Mouse (Mus musculus): Measurements from ENCODE around the gene Kctd19. TPM values are rescaled to one million over a fixed set of nuclear protein-coding genes. Genes with fewer than 3 reads are reported as not detected.

The Kctd19 gene
- polyA plus RNA-seq (2012; rRNA removed) = 0.04 TPM in 1 of 2 replicates, not detected in the other
- polyA plus RNA-seq (2014; fragmentation: Nextera tagmentation; extraction: Ambion mirVana) = 0.18 TPM in 1 of 2 replicates, not detected in the other

DNA sequence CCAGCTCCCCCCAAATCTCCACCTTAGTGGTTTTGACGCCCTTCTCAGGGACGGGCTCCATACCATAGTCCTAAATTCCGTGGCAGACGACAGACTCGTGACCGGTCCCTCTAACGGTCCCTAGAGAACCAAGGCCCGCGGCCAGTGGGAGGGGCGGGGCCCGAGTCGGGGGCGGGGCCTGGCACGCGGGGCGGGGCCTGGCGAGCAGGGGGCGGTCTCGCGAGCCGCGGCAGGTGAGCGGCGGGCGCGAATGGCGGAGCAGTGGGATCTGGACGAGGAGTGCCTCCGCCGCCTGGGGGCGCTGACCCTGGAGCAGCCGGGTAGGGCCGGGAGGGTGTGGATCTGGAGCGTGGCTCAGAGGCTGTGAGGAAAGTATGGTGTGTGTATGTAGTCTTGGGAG is at the start of gene Kctd19, which contains the start of gene Lrrc36:
Gene Kctd19 (minus strand): TSS at position 112 of the 400 bp plus-strand sequence.
Gene Lrrc36 (plus strand): TSS at position 181 of the 400 bp plus-strand sequence.
- peaks cover 4% of the 10 kb centered on the region for H3K9me3 ChIP-seq (ENCODE audit: control insufficient read depth, low read length)
- H3K9ac ChIP-seq (ENCODE audit: low read depth, low read length, severe bottlenecking) = no peak within 1 kb of the TSS
- H3K27me3 ChIP-seq (ENCODE audit: control insufficient read depth, insufficient read depth, low read length) = peaks cover 32% of the 10 kb centered on the region
- no peaks in the 10 kb centered on the region for H3K36me3 ChIP-seq (ENCODE audit: control insufficient read depth, insufficient read depth, low read length)
- H3K4me2 ChIP-seq (replicated peaks; ENCODE audit: low read depth, low read length, severe bottlenecking) = peak within 1 kb of the TSS; percentile 43
- 6% methylated on average over 24 of the region's 34 CpGs for whole genome bisulfite sequencing
- H3K4me3 ChIP-seq (replicated peaks; ENCODE audit: low read length) = peak within 1 kb of the TSS; percentile 24
- peaks cover 4% of the 10 kb centered on the region; the same call in 1 of the 2 replicates for H3K4me1 ChIP-seq (ENCODE audit: control insufficient read depth, insufficient read depth, low read length)
- DNase-seq (ENCODE audit: low spot score) (no peak), ATAC-seq (ENCODE audit: low FRiP score, low read depth) (no peak)
- TF ChIP-seq POLR2A (IDR thresholded peaks at IDR 0.05; ENCODE audit: borderline replicate concordance, extremely low read depth, insufficient read depth, insufficient read length) = no peak
- no peak within 1 kb of the TSS for H3K27ac ChIP-seq (replicated peaks; ENCODE audit: low read depth, low read length)

DNA sequence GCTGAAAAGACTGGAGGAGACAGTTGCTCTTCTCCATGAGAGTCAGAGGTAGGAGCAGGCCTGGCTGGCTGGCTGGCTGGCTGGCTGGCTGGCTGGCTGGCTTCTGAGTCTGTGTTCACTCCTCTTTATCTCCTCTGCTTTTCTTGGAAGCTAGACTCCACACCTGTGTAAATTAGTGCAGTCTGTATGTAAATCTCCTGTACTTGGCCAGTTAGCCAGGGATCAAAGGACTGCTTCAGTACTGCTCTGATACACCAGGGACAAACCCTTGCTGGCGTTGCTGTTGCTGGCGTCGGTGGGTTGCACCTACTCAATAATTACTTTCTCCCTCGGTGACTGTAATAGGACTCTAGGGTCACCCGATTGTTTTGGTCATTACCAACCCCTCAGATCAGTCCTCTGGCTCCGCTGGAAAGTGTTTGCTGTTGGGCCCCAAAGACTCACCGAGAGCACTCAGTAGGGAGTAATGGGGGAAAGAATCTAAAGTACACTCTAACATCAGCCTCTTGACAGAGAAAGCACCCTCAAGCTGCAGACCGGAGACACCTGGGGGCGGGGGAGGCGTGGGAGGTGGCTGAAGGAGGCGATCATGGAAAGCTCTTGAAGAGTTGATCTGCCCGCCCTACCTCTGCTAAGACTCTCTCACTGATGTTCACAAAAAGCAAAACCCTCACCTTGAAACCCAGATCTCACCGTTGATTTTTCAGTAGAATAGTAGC is 47.9 kb upstream of the Kctd19 start:
- Histone ChIP-seq H3K4me3 (replicated peaks; ENCODE audit: low read length) (no peak overlapping the region), H3K4me1 (ENCODE audit: control insufficient read depth, insufficient read depth, low read length) (no peaks in the 10 kb centered on the region), H3K9me3 (ENCODE audit: control insufficient read depth, low read length) (no peaks in the 10 kb centered on the region), H3K27me3 (ENCODE audit: control insufficient read depth, insufficient read depth, low read length) (no peaks in the 10 kb centered on the region), H3K36me3 (ENCODE audit: control insufficient read depth, insufficient read depth, low read length) (no peaks in the 10 kb centered on the region), H3K27ac (replicated peaks; ENCODE audit: low read depth, low read length) (no peak overlapping the region), H3K4me2 (replicated peaks; ENCODE audit: low read depth, low read length, severe bottlenecking) (no peak overlapping the region), H3K9ac (ENCODE audit: low read depth, low read length, severe bottlenecking) (no peak overlapping the region)
- ATAC-seq (ENCODE audit: low FRiP score, low read depth) (no peak), DNase-seq (ENCODE audit: low spot score) (no peak)
- TF ChIP-seq POLR2A (IDR thresholded peaks at IDR 0.05; ENCODE audit: borderline replicate concordance, extremely low read depth, insufficient read depth, insufficient read length) = no peak
- WGBS = 44% methylated on average over 13 of the region's 13 CpGs

DNA sequence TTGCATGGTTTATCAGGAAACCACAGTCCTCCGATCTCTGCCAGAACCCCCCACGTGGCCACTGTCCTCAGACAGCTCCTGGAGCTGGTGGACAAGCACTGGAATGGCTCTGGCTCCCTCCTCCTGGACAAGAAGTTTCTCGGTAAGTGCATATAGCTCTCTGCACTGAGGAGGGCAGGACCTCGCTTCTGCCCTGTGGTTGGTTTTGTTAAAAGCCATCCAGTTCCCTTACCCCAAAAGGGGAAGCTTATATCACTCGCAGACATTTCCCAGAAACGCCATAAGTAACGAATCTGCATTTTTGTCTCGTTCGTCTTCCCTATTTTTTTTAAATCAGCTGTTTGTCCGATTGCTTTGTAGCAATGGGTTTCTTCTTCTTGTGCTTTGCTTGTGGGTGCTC is 41.9 kb upstream of the Kctd19 start:
- no peak overlapping the region for H3K27ac ChIP-seq (replicated peaks; ENCODE audit: low read depth, low read length)
- H3K4me2 ChIP-seq (replicated peaks; ENCODE audit: low read depth, low read length, severe bottlenecking) = no peak overlapping the region
- H3K36me3 ChIP-seq (ENCODE audit: control insufficient read depth, insufficient read depth, low read length) = no peaks in the 10 kb centered on the region
- H3K4me3 ChIP-seq (replicated peaks; ENCODE audit: low read length) = no peak overlapping the region
- no peak overlapping the region for H3K9ac ChIP-seq (ENCODE audit: low read depth, low read length, severe bottlenecking)
- no peaks in the 10 kb centered on the region for H3K4me1 ChIP-seq (ENCODE audit: control insufficient read depth, insufficient read depth, low read length)
- WGBS = 53% methylated on average over 10 of the region's 10 CpGs
- H3K9me3 ChIP-seq (ENCODE audit: control insufficient read depth, low read length) = no peaks in the 10 kb centered on the region
- H3K27me3 ChIP-seq (ENCODE audit: control insufficient read depth, insufficient read depth, low read length) = no peaks in the 10 kb centered on the region
- ATAC-seq (ENCODE audit: low FRiP score, low read depth) = no peak
- DNase-seq (ENCODE audit: low spot score) = no peak
- no peak for TF ChIP-seq POLR2A (IDR thresholded peaks at IDR 0.05; ENCODE audit: borderline replicate concordance, extremely low read depth, insufficient read depth, insufficient read length)

DNA sequence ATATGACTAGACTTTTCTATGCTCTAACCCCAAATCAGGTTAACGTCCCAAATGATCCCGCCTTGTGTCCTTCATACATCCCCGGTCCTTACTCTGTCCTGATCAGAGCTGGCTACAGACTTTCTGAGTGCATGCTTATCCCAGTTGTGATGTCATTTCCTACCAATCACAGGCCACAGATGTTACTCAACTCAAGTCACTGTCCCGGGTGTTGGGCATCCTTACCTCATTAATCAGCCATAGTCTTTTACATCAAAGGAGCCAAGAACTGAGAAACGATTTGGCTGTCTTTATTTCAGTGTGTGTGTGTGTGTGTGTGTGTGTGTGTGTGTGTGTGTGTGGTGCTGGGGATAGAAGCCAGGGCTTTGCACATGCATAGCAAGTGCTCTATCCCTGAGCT is 40.8 kb upstream of the Kctd19 start:
- ATAC-seq (ENCODE audit: low FRiP score, low read depth) (no peak), DNase-seq (ENCODE audit: low spot score) (no peak)
- Histone ChIP-seq H3K36me3 (ENCODE audit: control insufficient read depth, insufficient read depth, low read length) (no peaks in the 10 kb centered on the region), H3K27me3 (ENCODE audit: control insufficient read depth, insufficient read depth, low read length) (no peaks in the 10 kb centered on the region), H3K4me2 (replicated peaks; ENCODE audit: low read depth, low read length, severe bottlenecking) (no peak overlapping the region), H3K27ac (replicated peaks; ENCODE audit: low read depth, low read length) (no peak overlapping the region), H3K9me3 (ENCODE audit: control insufficient read depth, low read length) (no peaks in the 10 kb centered on the region), H3K4me3 (replicated peaks; ENCODE audit: low read length) (no peak overlapping the region), H3K9ac (ENCODE audit: low read depth, low read length, severe bottlenecking) (no peak overlapping the region), H3K4me1 (ENCODE audit: control insufficient read depth, insufficient read depth, low read length) (no peaks in the 10 kb centered on the region)
- TF ChIP-seq POLR2A (IDR thresholded peaks at IDR 0.05; ENCODE audit: borderline replicate concordance, extremely low read depth, insufficient read depth, insufficient read length) = no peak
- WGBS = 64% methylated on average over 5 of the region's 5 CpGs

DNA sequence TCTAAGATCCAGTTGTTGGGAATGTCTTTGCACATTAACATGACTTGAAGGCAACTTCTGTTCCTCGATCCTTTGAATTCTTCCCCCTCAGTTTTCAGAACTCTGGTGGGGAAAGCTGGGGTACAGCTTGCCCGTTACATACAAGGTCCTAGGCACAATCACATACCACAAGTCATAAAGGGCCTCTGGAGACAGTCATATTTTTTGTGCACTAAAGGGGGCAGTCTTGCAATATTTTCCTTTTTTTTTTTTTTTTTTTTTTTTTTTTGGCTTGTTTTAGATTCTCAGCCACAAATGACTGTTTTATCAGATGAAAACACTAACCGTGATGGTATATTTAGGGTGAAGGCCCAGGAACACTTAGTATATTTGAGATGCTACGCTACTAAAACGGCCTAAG is 40.0 kb upstream of the Kctd19 start:
- H3K27me3 ChIP-seq (ENCODE audit: control insufficient read depth, insufficient read depth, low read length) = no peaks in the 10 kb centered on the region
- H3K36me3 ChIP-seq (ENCODE audit: control insufficient read depth, insufficient read depth, low read length) = no peaks in the 10 kb centered on the region
- no peak overlapping the region for H3K4me2 ChIP-seq (replicated peaks; ENCODE audit: low read depth, low read length, severe bottlenecking)
- ATAC-seq (ENCODE audit: low FRiP score, low read depth) (no peak), DNase-seq (ENCODE audit: low spot score) (no peak)
- H3K9ac ChIP-seq (ENCODE audit: low read depth, low read length, severe bottlenecking) = no peak overlapping the region
- WGBS = 72% methylated on average over 5 of the region's 5 CpGs
- no peak overlapping the region for H3K27ac ChIP-seq (replicated peaks; ENCODE audit: low read depth, low read length)
- no peaks in the 10 kb centered on the region for H3K4me1 ChIP-seq (ENCODE audit: control insufficient read depth, insufficient read depth, low read length)
- no peak overlapping the region for H3K4me3 ChIP-seq (replicated peaks; ENCODE audit: low read length)
- H3K9me3 ChIP-seq (ENCODE audit: control insufficient read depth, low read length) = no peaks in the 10 kb centered on the region
- no peak for TF ChIP-seq POLR2A (IDR thresholded peaks at IDR 0.05; ENCODE audit: borderline replicate concordance, extremely low read depth, insufficient read depth, insufficient read length)

Measured in limb, embryonic 14.5 days (tissue).